9 mouse cellular contexts compared by ENCODE assay signal in genomic region chr17:25082081-25082847, GRCm38 (mm10). TPM values are rescaled to one million over a fixed set of nuclear protein-coding genes. Genes with fewer than 3 reads are reported as not detected.
DNase-seq lines count a peak whose midpoint lies in the region; ATAC-seq lines count a peak whose summit lies in the region.
"Had no signal": no experiment of that assay in that cellular context is flagged by ENCODE, and none has a peak within 500 bp of the region (broad histone marks: within the 10 kb centered on the region; RNA-seq: fewer than 3 reads in every experiment).

No protein-coding gene starts in this region.

- H3K36me3 ChIP-seq in hindbrain, embryonic 11.5 days (ENCODE audit: control insufficient read depth, insufficient read depth, low read length) = no peaks in the 10 kb centered on the region
- H3K36me3 ChIP-seq in limb, embryonic 13.5 days = peaks cover 3% of the 10 kb centered on the region; the same call in 1 of the 2 replicates
- H3K36me3 ChIP-seq in stomach, embryonic 15.5 days = no peaks in the 10 kb centered on the region

- DNase-seq in frontal cortex, adult 2 months (ENCODE audit: extremely low spot score in 1 of 2, low spot score in 1 of 2) = peak; percentile 32 to 41
- no peak for DNase-seq in frontal cortex, postnatal 14 days (ENCODE audit: low spot score in 2 of 2)
- peak; percentile 5 for DNase-seq in hindbrain, embryonic 11.5 days (ENCODE audit: low spot score)
- DNase-seq in ovary, postnatal 14 days (ENCODE audit: low spot score) = no peak

- no peak overlapping the region for H3K4me2 ChIP-seq in hindbrain, embryonic 11.5 days (replicated peaks; ENCODE audit: low read depth, low read length)
- 0 out of 2 replicates have a peak overlapping the region, but pooled peaks have one; percentile 3 for H3K4me2 ChIP-seq in limb, embryonic 13.5 days (replicated peaks)
- peak overlapping the region; percentile 11; the same call in 1 of the 2 replicates for H3K4me2 ChIP-seq in stomach, embryonic 15.5 days

- no peak for ATAC-seq in hindbrain, embryonic 11.5 days (ENCODE audit: low FRiP score)
- no peak for ATAC-seq in limb, embryonic 13.5 days (ENCODE audit: low FRiP score, low read depth)
- ATAC-seq in stomach, embryonic 15.5 days (ENCODE audit: insufficient read depth, low FRiP score, low read depth) = peak; percentile 23; the same call in 1 of the 2 replicates
- ATAC-seq in inflammation-experienced regulatory T-cells, adult 6 months = no peak

- peak overlapping the region; percentile 33 for H3K4me3 ChIP-seq in brown adipose tissue, adult 24 weeks (ENCODE audit: insufficient read depth, low read depth, low read length)
- no peak overlapping the region for H3K4me3 ChIP-seq in hindbrain, embryonic 11.5 days (ENCODE audit: low read depth, low read length)
- no peak overlapping the region for H3K4me3 ChIP-seq in limb, embryonic 13.5 days
- no peak overlapping the region for H3K4me3 ChIP-seq in stomach, embryonic 15.5 days (replicated peaks)

- WGBS in hindbrain, embryonic 11.5 days = 71% methylated on average over 14 of the region's 14 CpGs
- WGBS in limb, embryonic 13.5 days = 44% methylated on average over 14 of the region's 14 CpGs
- WGBS in stomach, embryonic 15.5 days = 28% methylated on average over 14 of the region's 14 CpGs

- 0 out of 2 replicates have a peak, but pooled peaks cover 2% of the 10 kb centered on the region for H3K4me1 ChIP-seq in brown adipose tissue, adult 24 weeks (ENCODE audit: control insufficient read depth, insufficient read depth, insufficient read length, low read length)
- H3K4me1 ChIP-seq in hindbrain, embryonic 11.5 days (replicated peaks; ENCODE audit: control insufficient read depth, insufficient read depth, low read length) = no peaks in the 10 kb centered on the region
- H3K4me1 ChIP-seq in limb, embryonic 13.5 days = peaks cover 58% of the 10 kb centered on the region
- H3K4me1 ChIP-seq in stomach, embryonic 15.5 days = peaks cover 52% of the 10 kb centered on the region

- H3K9me3 ChIP-seq in hindbrain, embryonic 11.5 days (ENCODE audit: control insufficient read depth, low read length) = no peaks in the 10 kb centered on the region
- H3K9me3 ChIP-seq in limb, embryonic 13.5 days = no peaks in the 10 kb centered on the region
- no peaks in the 10 kb centered on the region for H3K9me3 ChIP-seq in stomach, embryonic 15.5 days
- H3K9me3 ChIP-seq: G1E had no signal

- no peaks in the 10 kb centered on the region for H3K27me3 ChIP-seq in hindbrain, embryonic 11.5 days (ENCODE audit: control insufficient read depth, insufficient read depth, low read length)
- no peaks in the 10 kb centered on the region for H3K27me3 ChIP-seq in limb, embryonic 13.5 days
- H3K27me3 ChIP-seq in stomach, embryonic 15.5 days (replicated peaks) = no peaks in the 10 kb centered on the region

- no peak overlapping the region for H3K9ac ChIP-seq in hindbrain, embryonic 11.5 days (ENCODE audit: low read depth, low read length)
- H3K9ac ChIP-seq in limb, embryonic 13.5 days = peak overlapping the region; percentile 31; the same call in 1 of the 2 replicates
- no peak overlapping the region for H3K9ac ChIP-seq in stomach, embryonic 15.5 days

- peak overlapping the region; percentile 83 for H3K27ac ChIP-seq in brown adipose tissue, adult 24 weeks (replicated peaks; ENCODE audit: low read depth, low read length)
- no peak overlapping the region for H3K27ac ChIP-seq in hindbrain, embryonic 11.5 days (ENCODE audit: low read depth, low read length)
- peak overlapping the region; percentile 98 for H3K27ac ChIP-seq in limb, embryonic 13.5 days
- H3K27ac ChIP-seq in stomach, embryonic 15.5 days = peak overlapping the region; percentile 97

RNA-seq across cellular contexts. Expression of gene Tmem204, which starts 1.1 kb away (rescaled TPM):
- polyA plus RNA-seq in frontal cortex, adult 2 months (2012; rRNA removed) = 16.2 and 16.3 TPM in 2 replicates
- 13.1 and 22.6 TPM in 2 replicates for polyA plus RNA-seq in brown adipose tissue, adult 24 weeks (2012; ENCODE audit: insufficient read depth, insufficient read length, missing spikeins)
- polyA plus RNA-seq in hindbrain, embryonic 11.5 days (2014; fragmentation: Nextera tagmentation; extraction: Ambion mirVana) = 9.3 and 10.7 TPM in 2 replicates
- 14.1 and 15.4 TPM in 2 replicates for polyA plus RNA-seq in limb, embryonic 13.5 days (2015; fragmentation: Nextera tagmentation; extraction: Ambion mirVana)
- 23.5 and 23.7 TPM in 2 replicates for polyA plus RNA-seq in stomach, embryonic 15.5 days (2015; fragmentation: Nextera tagmentation; extraction: Ambion mirVana)
- polyA plus RNA-seq in inflammation-experienced regulatory T-cells, adult 6 months (2017; shearing (Covaris generic)) = under 1 TPM in 2 of 3 experiments, not detected in 1; 0.47 to 0.66 TPM
- polyA plus RNA-seq: G1E had no signal

RNA-seq across cellular contexts. Expression of gene Telo2, which starts 33.5 kb away (rescaled TPM):
- polyA plus RNA-seq in frontal cortex, adult 2 months (2012; rRNA removed) = 19.0 and 27.2 TPM in 2 replicates
- polyA plus RNA-seq in brown adipose tissue, adult 24 weeks (2012; ENCODE audit: insufficient read depth, insufficient read length, missing spikeins) = 10.1 and 12.9 TPM in 2 replicates
- 23.5 and 28.8 TPM in 2 replicates for polyA plus RNA-seq in hindbrain, embryonic 11.5 days (2014; fragmentation: Nextera tagmentation; extraction: Ambion mirVana)
- 47.6 and 54.3 TPM in 2 replicates for polyA plus RNA-seq in limb, embryonic 13.5 days (2015; fragmentation: Nextera tagmentation; extraction: Ambion mirVana)
- polyA plus RNA-seq in stomach, embryonic 15.5 days (2015; fragmentation: Nextera tagmentation; extraction: Ambion mirVana) = 38.6 and 40.2 TPM in 2 replicates
- 10 to 100 TPM; 13.5 to 33.6 (median 17.7) TPM for polyA plus RNA-seq in inflammation-experienced regulatory T-cells, adult 6 months (2017; shearing (Covaris generic))

RNA-seq across cellular contexts. Expression of gene Ptx4, which starts 38.3 kb away (rescaled TPM):
- 0.08 and 0.16 TPM in 2 replicates for polyA plus RNA-seq in frontal cortex, adult 2 months (2012; rRNA removed)
- polyA plus RNA-seq in brown adipose tissue, adult 24 weeks (2012; ENCODE audit: insufficient read depth, insufficient read length, missing spikeins) = not detected in 2 replicates
- polyA plus RNA-seq in hindbrain, embryonic 11.5 days (2014; fragmentation: Nextera tagmentation; extraction: Ambion mirVana) = not detected in 2 replicates
- 1.3 and 1.7 TPM in 2 replicates for polyA plus RNA-seq in limb, embryonic 13.5 days (2015; fragmentation: Nextera tagmentation; extraction: Ambion mirVana)
- polyA plus RNA-seq in stomach, embryonic 15.5 days (2015; fragmentation: Nextera tagmentation; extraction: Ambion mirVana) = 0.12 and 0.36 TPM in 2 replicates
- not detected for polyA plus RNA-seq in inflammation-experienced regulatory T-cells, adult 6 months (2017; shearing (Covaris generic))
- polyA plus RNA-seq: G1E had no signal

RNA-seq across cellular contexts. Expression of gene Clcn7, which starts 50.9 kb away (rescaled TPM):
- polyA plus RNA-seq in frontal cortex, adult 2 months (2012; rRNA removed) = 45.6 and 51.4 TPM in 2 replicates
- polyA plus RNA-seq in brown adipose tissue, adult 24 weeks (2012; ENCODE audit: insufficient read depth, insufficient read length, missing spikeins) = 9.6 and 11.5 TPM in 2 replicates
- 16.6 and 18.7 TPM in 2 replicates for polyA plus RNA-seq in hindbrain, embryonic 11.5 days (2014; fragmentation: Nextera tagmentation; extraction: Ambion mirVana)
- 26.5 and 27.2 TPM in 2 replicates for polyA plus RNA-seq in limb, embryonic 13.5 days (2015; fragmentation: Nextera tagmentation; extraction: Ambion mirVana)
- polyA plus RNA-seq in stomach, embryonic 15.5 days (2015; fragmentation: Nextera tagmentation; extraction: Ambion mirVana) = 18.1 and 21.1 TPM in 2 replicates
- 10 to 100 TPM; 16.6 to 27.4 (median 20.6) TPM for polyA plus RNA-seq in inflammation-experienced regulatory T-cells, adult 6 months (2017; shearing (Covaris generic))

Comparison
In these comparisons a context has a peak if more than half of its experiments do, and no peak if none do; other contexts are left out.
1. DNase-seq: peak in frontal cortex, adult 2 months (2 of 2) and hindbrain, embryonic 11.5 days (single experiment); none in frontal cortex, postnatal 14 days (0 of 2) and ovary, postnatal 14 days (single experiment).